Mouse (Mus musculus) subcutaneous adipose tissue, adult 2 months (tissue): Measurements from ENCODE around the gene Jph2. TPM values are rescaled to one million over a fixed set of nuclear protein-coding genes. Genes with fewer than 3 reads are reported as not detected.

Experiments
- polyA plus RNA-seq: library from polyadenylated mRNA; depleted of rRNA; stranded (reverse); fragments of >200 nt; gene quantifications from 2 replicates; pipeline ENCODE4 v1.2.3, GENCODE M21; 2012; ENCODE audit warnings: low replicate concordance; rRNA removed

The Jph2 gene
- 5.3 and 75.9 TPM in 2 replicates for polyA plus RNA-seq

GRCm38 (mm10) chr2:163397905-163398304, at the start of gene Jph2:
Jph2 (minus strand) TSS chr2:163397993.

GRCm38 (mm10) chr2:163438246-163438618, 40.4 kb upstream of the Jph2 start, which contains the start of gene Gdap1l1:
Gdap1l1 (plus strand) TSS chr2:163438476.

DNA sequence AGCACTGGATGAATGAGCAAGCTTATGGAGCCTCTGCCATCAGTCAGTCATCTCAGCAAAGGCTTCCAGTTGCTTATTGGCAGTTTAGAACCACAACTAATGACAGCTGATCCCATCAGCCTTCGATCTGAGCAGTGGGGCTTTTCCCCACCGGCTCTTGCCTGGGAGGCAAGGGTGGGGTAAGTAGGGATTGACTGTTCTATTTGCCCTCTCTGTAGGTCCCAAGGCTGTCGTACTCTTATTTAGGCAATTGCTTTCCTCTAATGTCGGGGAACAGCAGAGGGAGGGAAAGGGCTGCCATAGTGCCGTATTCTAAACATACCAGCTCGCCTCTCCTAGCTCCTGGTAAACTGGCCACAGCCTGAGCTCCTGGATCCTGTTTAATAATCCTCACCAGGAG, 26.8 kb upstream of the Jph2 start, which contains the start of gene Oser1:
TSS of gene Oser1 (minus strand) at position 101 of the 400 bp plus-strand sequence.

Other genes with a start within 250 kb of the Jph2 start
- 2.1 and 6.6 TPM in 2 replicates for gene Tox2, start 194.9 kb downstream of the Jph2 start, polyA plus RNA-seq
- 22.0 and 22.7 TPM in 2 replicates for gene Oser1, start 26.7 kb upstream of the Jph2 start, polyA plus RNA-seq
- gene Gdap1l1, start 40.5 kb upstream of the Jph2 start, polyA plus RNA-seq, result 0.16 and 2.0 TPM in 2 replicates
- gene Fitm2, start 74.6 kb upstream of the Jph2 start, polyA plus RNA-seq, result 46.6 and 74.4 TPM in 2 replicates
- not detected in 2 replicates for gene R3hdml, start 94.3 kb upstream of the Jph2 start, polyA plus RNA-seq
- 0.09 TPM in 1 of 2 replicates, not detected in the other for gene Hnf4a, start 108.8 kb upstream of the Jph2 start, polyA plus RNA-seq
- 17.8 and 23.6 TPM in 2 replicates for gene Ttpal, start 204.3 kb upstream of the Jph2 start, polyA plus RNA-seq
- gene Serinc3, start 247.1 kb upstream of the Jph2 start, polyA plus RNA-seq, result 294 and 371 TPM in 2 replicates